13 mouse cellular contexts compared by ENCODE assay signal in the genomic region with DNA sequence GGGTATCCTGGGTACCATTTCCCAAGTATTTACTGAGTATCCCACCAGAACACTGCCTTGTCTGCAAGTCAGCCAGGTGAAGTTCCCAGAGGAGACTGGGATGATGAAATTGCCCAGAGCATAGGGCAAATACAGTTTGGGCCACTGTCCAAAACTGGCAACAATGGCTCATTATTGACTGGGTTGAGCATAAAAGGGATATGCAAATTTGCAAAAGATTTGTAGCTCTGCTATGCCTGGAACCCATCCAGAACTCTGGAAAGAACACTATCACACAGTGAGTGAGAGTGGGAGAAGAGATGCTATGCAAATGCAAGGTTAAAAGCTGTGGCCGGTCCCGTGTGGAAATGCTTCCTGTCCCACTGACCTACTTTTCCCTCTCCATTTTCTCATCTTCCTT.
DNase-seq lines count a peak whose midpoint lies in the region; ATAC-seq and TF ChIP-seq lines count a peak whose summit lies in the region.
"Had no signal": no experiment of that assay in that cellular context is flagged by ENCODE, and none has a peak within 500 bp of the region (broad histone marks: within the 10 kb centered on the region; RNA-seq: fewer than 3 reads in every experiment).

No protein-coding gene starts in this region.

- no peaks in the 10 kb centered on the region for H3K27me3 ChIP-seq in forebrain, embryonic 14.5 days (replicated peaks; ENCODE audit: control insufficient read depth, insufficient read depth, low read length)
- no peaks in the 10 kb centered on the region for H3K27me3 ChIP-seq in forebrain, embryonic 12.5 days
- no peaks in the 10 kb centered on the region for H3K27me3 ChIP-seq in liver, postnatal 0 days (ENCODE audit: insufficient read depth, low read length)
- H3K27me3 ChIP-seq: neural tube, embryonic 12.5 days had no signal

- H3K27ac ChIP-seq in forebrain, embryonic 14.5 days (ENCODE audit: low read depth, low read length): no peak overlapping the region
- no peak overlapping the region for H3K27ac ChIP-seq in forebrain, embryonic 12.5 days
- H3K27ac ChIP-seq in liver, postnatal 0 days (ENCODE audit: low read depth): no peak overlapping the region
- H3K27ac ChIP-seq: limb, embryonic 10.5 days; neural tube, embryonic 12.5 days had no signal

- H3K4me2 ChIP-seq in forebrain, embryonic 14.5 days (ENCODE audit: low read length): no peak overlapping the region
- no peak overlapping the region for H3K4me2 ChIP-seq in forebrain, embryonic 12.5 days
- H3K4me2 ChIP-seq in liver, postnatal 0 days (ENCODE audit: low read depth, low read length): no peak overlapping the region
- H3K4me2 ChIP-seq: neural tube, embryonic 12.5 days had no signal

- no peak for TF ChIP-seq CTCF in liver, postnatal 0 days (IDR thresholded peaks at IDR 0.05; ENCODE audit: low read depth)

- DNase-seq in forebrain, embryonic 14.5 days (ENCODE audit: low spot score): peak; percentile 80
- peak; percentile 30 for DNase-seq in liver, postnatal 0 days
- no peak for DNase-seq in liver
- DNase-seq in 3T3-L1 (ENCODE audit: low read depth, low spot score): peak; percentile 10
- DNase-seq in fibroblast of lung, adult 2 months (ENCODE audit: low read depth): peak; percentile 27
- DNase-seq in urinary bladder, adult 2 months (ENCODE audit: low spot score): no peak
- no peak for DNase-seq in adrenal gland, postnatal 4 days (ENCODE audit: low spot score in 2 of 2)
- DNase-seq: adrenal gland, postnatal 36 days; heart, postnatal 4 days; thymus, postnatal 36 days had no signal

- no peaks in the 10 kb centered on the region for H3K36me3 ChIP-seq in forebrain, embryonic 14.5 days (ENCODE audit: control insufficient read depth, insufficient read depth, low read length)
- no peaks in the 10 kb centered on the region for H3K36me3 ChIP-seq in forebrain, embryonic 12.5 days (replicated peaks)
- no peaks in the 10 kb centered on the region for H3K36me3 ChIP-seq in liver, postnatal 0 days (replicated peaks; ENCODE audit: insufficient read depth, low read length)
- H3K36me3 ChIP-seq: limb, embryonic 10.5 days; neural tube, embryonic 12.5 days had no signal

- no peak overlapping the region for H3K4me3 ChIP-seq in forebrain, embryonic 14.5 days (ENCODE audit: low read depth, low read length)
- H3K4me3 ChIP-seq in forebrain, embryonic 12.5 days (replicated peaks): no peak overlapping the region
- H3K4me3 ChIP-seq in liver, postnatal 0 days (ENCODE audit: low read depth, low read length): no peak overlapping the region
- H3K4me3 ChIP-seq: limb, embryonic 10.5 days; neural tube, embryonic 12.5 days had no signal

- H3K9ac ChIP-seq in forebrain, embryonic 14.5 days (ENCODE audit: low read length): no peak overlapping the region
- H3K9ac ChIP-seq in forebrain, embryonic 12.5 days: no peak overlapping the region
- no peak overlapping the region for H3K9ac ChIP-seq in liver, postnatal 0 days (replicated peaks)
- H3K9ac ChIP-seq: neural tube, embryonic 12.5 days had no signal

- H3K4me1 ChIP-seq in forebrain, embryonic 14.5 days (ENCODE audit: control insufficient read depth, insufficient read depth, low read length): peaks cover 21% of the 10 kb centered on the region
- H3K4me1 ChIP-seq in forebrain, embryonic 12.5 days: peaks cover 9% of the 10 kb centered on the region; the same call in 1 of the 2 replicates
- H3K4me1 ChIP-seq in liver, postnatal 0 days (ENCODE audit: insufficient read depth): no peaks in the 10 kb centered on the region; the same call in 1 of the 2 replicates

- no peaks in the 10 kb centered on the region for H3K9me3 ChIP-seq in forebrain, embryonic 14.5 days (replicated peaks; ENCODE audit: control insufficient read depth, low read length)
- no peaks in the 10 kb centered on the region for H3K9me3 ChIP-seq in forebrain, embryonic 12.5 days
- H3K9me3 ChIP-seq in liver, postnatal 0 days (ENCODE audit: low read length): no peaks in the 10 kb centered on the region
- H3K9me3 ChIP-seq: limb, embryonic 10.5 days; neural tube, embryonic 12.5 days had no signal

- no peak for TF ChIP-seq EP300 in liver, postnatal 0 days (IDR thresholded peaks at IDR 0.05; ENCODE audit: low read depth)

- ATAC-seq in forebrain, embryonic 14.5 days: peak; percentile 61
- no peak for ATAC-seq in forebrain, embryonic 12.5 days (ENCODE audit: low FRiP score)
- ATAC-seq in liver, postnatal 0 days: no peak

- 11% methylated on average over 2 of the region's 2 CpGs for WGBS in forebrain, embryonic 14.5 days
- WGBS in forebrain, embryonic 12.5 days: 54% methylated on average over 2 of the region's 2 CpGs
- 40% methylated on average over 2 of the region's 2 CpGs for WGBS in liver, postnatal 0 days (ENCODE audit: insufficient replicate concordance)

Comparison
In these comparisons a context has a peak if more than half of its experiments do, and no peak if none do; other contexts are left out.
1. DNase-seq: peak in forebrain, embryonic 14.5 days (single experiment), liver, postnatal 0 days (single experiment), 3T3-L1 (single experiment) and fibroblast of lung, adult 2 months (single experiment); none in liver (single experiment), urinary bladder, adult 2 months (single experiment) and adrenal gland, postnatal 4 days (0 of 2).